Mouse (Mus musculus) cortical plate, adult 2 months (tissue): ENCODE data around the gene Gabrr2. TPM values are rescaled to one million over a fixed set of nuclear protein-coding genes. Genes with fewer than 3 reads are reported as not detected.
"Not testable (repeated sequence)": the region's sequence is repeated elsewhere in the genome, so short reads cannot be mapped to it uniquely, and the experiment has no call there.

Experiments
- H3K27ac ChIP-seq: fragments of 200-500 bp; 2 replicates; pipeline ENCODE4 v1.5.1; 2012; ENCODE audit warnings: low read length, control low read depth, inconsistent platforms; ENCODE audit not compliant: insufficient read depth
- H3K4me1 ChIP-seq: fragments of 200-500 bp; 2 replicates; pipeline ENCODE4 v1.6.1; 2011; ENCODE audit warnings: low read length; ENCODE audit not compliant: control insufficient read depth, insufficient read depth
- H3K4me3 ChIP-seq: fragments of 200-500 bp; 2 replicates; pipeline ENCODE4 v1.5.1; 2011; ENCODE audit warnings: mild to moderate bottlenecking, low read length, control low read depth; ENCODE audit not compliant: insufficient read depth
- CTCF ChIP-seq: fragments of 200-500 bp; IDR thresholded peaks from 2 replicates; pipeline ENCODE4 v1.5.1; 2011; ENCODE audit warnings: mild to moderate bottlenecking, control low read depth, low read length; ENCODE audit not compliant: insufficient read depth; ENCODE audit errors: extremely low read depth
- POLR2A ChIP-seq: fragments of 200-500 bp; IDR thresholded peaks from 2 replicates; pipeline ENCODE4 v1.6.1; 2011; ENCODE audit warnings: mild to moderate bottlenecking, low read length, control low read depth; ENCODE audit not compliant: insufficient read depth; ENCODE audit errors: extremely low read depth
- polyA plus RNA-seq: library from polyadenylated mRNA; depleted of rRNA; stranded (reverse); fragments of >200 nt; gene quantifications from 2 replicates; pipeline ENCODE4 v1.2.3, GENCODE M21; 2012; rRNA removed

Gabrr2 gene
- polyA plus RNA-seq, 1 experiment: 1.6 TPM

DNA sequence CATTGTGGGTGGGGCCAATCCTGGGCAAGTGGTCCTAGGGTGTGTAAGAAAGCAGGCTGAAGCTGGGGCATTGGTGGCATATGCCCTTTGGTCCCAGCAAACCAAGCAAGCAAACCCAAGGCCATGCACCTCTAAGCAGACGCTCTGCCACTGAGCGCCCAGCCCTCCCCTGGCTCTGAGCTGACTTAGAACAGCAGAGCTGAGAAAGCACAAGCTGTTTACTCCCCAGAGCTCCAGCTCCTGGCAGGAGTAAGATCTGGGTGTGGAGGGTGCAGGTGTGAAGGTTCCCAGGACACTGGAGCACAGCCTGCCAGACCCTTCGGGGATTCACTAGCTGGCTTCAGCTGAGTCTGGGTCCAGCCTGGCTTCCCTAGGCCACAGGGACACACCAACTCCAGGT lies 15.7 kb downstream of the Gabrr2 start:
- TF ChIP-seq CTCF (no peak), POLR2A (no peak)
- H3K27ac ChIP-seq: no peak overlapping the region
- no peak overlapping the region for H3K4me3 ChIP-seq
- no peaks in the 10 kb centered on the region for H3K4me1 ChIP-seq

DNA sequence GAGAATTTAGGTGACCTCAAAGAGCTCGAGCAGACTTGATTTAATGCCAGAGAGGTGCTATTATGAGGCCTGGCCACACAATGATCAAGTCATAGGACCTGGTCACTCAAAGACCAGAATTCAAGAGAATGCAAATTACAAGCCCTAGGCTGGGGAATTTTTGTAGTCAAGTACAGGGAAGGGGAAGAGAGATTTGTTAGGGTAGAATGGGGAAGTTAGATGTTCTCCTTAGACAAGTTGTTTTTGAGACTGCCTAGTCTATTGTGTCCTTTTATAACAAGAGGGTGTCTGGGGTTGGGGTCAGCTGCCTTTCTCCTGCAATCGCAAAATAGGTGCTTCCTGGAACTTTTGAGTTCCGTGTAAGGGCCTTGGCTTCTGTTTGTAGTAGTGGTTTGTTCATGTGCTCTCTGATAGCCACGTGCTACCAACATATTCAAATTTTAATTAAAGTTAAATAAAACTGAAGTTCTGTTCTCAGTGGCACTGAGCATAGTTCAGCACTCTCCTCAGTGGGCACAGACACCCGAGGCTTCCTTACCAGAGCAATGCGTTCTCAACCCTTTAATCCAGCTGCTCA lies 36.4 kb downstream of the Gabrr2 start:
- no peaks in the 10 kb centered on the region for H3K4me1 ChIP-seq
- H3K4me3 ChIP-seq: no peak overlapping the region
- H3K27ac ChIP-seq: no peak overlapping the region; the same call in 1 of the 2 replicates
- TF ChIP-seq CTCF (no peak), POLR2A (no peak)

DNA sequence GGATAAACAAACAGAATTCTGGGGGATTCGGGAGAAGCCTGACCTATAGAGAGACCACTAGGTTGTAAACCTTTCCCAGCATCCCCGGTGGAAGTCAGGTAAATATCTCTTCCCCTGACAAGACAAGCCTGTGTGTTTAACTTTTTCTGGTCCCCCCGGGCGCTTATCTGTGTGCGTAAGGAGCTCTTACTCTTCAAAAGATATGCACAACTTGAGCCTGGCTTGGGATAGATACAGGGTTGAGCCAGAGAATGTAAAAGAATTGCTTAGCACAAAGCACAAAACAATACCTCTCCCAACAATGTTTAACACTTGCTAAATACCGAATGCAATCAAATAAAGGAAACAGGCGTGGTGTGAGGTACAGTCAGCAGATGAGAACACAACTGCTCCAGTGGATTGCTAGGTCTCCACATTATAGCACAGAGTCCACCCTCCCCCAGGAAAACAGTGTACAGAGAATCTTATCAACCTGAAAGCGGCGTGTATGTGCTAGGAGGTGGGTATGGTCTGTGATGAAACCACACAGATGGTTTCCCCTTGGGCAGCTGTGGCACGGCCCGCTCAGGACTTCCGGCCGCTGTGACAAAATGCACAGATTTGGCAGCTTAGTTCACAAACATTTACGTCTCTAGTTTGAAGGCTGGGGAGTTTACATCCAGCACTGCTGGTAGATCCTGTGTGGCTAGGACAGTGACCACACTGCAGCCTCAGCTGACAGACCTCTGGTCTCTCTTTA lies 47.1 kb downstream of the Gabrr2 start:
- TF ChIP-seq POLR2A (no peak), CTCF (no peak)
- no peak overlapping the region for H3K4me3 ChIP-seq
- no peaks in the 10 kb centered on the region for H3K4me1 ChIP-seq
- no peak overlapping the region for H3K27ac ChIP-seq

DNA sequence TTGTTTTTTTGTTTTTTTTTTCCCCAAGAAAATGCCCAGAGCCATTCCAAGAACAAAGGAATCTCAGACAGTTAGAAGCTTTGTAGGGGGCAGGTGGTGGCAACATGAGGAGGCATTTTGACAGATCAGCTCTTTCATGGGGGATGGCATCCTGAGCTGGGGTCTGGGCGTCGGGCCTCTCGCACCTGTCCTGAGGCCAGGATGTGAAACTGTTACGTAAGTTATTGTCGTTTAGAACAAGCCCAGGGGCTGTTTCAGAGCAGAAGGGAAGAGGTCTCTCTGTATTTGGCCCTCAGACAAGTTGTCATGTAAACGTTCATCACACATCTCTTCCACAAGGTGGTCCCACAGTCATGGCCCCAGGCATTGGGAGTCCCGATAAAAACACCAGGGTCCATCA lies 48.0 kb downstream of the Gabrr2 start:
- no peak overlapping the region for H3K4me3 ChIP-seq
- H3K27ac ChIP-seq: no peak overlapping the region
- no peaks in the 10 kb centered on the region for H3K4me1 ChIP-seq
- TF ChIP-seq CTCF (no peak), POLR2A (no peak)

DNA sequence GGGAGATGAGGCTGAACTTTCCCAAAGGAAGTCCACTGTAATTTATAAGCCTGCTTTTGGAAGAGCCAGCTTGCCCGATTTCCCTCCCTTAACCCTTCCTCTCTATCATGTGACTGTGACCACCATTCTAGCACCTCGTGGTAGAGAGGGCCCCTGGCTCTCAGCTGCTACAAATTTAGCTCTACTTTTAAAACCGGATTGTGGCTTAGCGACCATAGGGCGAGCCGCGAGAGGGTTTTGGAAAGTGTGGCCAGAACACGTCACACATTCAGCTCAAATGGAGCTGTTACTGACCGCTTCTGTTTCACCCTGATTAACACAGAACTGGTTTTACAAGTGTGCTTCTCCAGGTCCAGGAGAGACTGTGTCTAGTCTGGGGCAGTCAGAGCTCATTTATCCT lies 48.6 kb downstream of the Gabrr2 start:
- no peak for TF ChIP-seq POLR2A
- no peak for TF ChIP-seq CTCF
- Histone ChIP-seq H3K4me3 (no peak overlapping the region), H3K27ac (no peak overlapping the region), H3K4me1 (no peaks in the 10 kb centered on the region)

DNA sequence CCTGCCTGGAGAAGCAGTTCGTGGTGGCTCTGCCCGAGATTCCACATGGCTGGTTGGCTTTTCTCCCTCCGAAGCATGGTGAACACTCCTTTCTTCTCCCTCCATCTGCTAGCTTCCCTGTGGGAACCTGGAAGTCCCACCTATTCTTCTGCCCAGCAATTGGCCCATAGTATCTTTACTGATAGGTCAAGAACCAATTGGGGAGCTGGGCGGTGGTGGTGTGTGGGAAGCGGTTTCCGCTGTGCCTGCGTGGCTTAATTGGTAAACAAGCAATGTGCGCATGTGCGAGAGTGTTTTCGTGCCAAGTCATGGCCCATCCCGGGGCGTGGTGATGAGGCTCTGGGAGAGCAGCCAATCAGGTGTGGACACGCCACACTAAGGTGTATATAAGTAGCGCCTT lies 50.1 kb downstream of the Gabrr2 start:
- not testable (repeated sequence) for H3K27ac ChIP-seq, H3K4me3 ChIP-seq, H3K4me1 ChIP-seq

DNA sequence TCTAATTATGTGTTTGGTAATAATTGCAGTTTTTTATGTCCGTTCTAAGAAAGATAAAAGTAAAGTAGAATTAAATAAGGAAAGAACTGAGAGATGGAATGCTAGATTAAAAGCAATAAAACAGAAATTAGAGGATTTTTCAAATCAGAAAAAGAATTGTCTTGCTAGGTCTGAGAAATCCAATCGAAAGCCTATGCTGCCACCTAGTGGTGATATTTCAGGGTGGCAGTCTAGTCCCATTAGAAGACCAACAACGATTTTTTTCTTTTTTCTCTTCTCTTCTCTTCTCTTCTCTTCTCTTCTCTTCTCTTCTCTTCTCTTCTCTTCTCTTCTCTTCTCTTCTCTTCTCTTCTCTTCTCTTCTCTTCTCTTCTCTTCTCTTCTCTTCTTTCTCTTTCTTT lies 56.3 kb downstream of the Gabrr2 start:
- H3K4me3 ChIP-seq, H3K4me1 ChIP-seq, H3K27ac ChIP-seq: not testable (repeated sequence)
- peak; percentile 60 for TF ChIP-seq CTCF

DNA sequence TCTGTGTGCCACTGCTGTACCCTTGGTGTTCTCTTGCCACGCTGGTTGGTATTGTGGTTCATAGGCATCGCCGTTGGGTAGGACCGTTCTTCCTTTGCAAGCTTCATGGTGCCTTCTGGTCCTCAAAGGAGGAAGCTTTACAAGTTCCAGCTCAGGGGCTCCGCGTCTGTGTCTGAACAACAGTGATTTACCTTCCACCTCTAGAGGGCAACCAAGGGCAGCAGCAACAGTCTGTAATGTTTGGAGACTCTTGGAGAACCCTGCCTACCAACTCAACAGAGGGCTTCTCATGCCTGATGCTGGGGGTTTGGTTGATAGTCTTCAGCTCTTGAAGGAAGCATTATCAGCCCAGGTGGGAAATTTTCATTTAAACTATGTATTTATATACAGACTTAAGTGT lies 61.7 kb downstream of the Gabrr2 start:
- H3K4me1 ChIP-seq: peaks cover 2% of the 10 kb centered on the region; the same call in 1 of the 2 replicates
- no peak overlapping the region for H3K27ac ChIP-seq
- TF ChIP-seq CTCF: peak; percentile 57
- no peak for TF ChIP-seq POLR2A
- H3K4me3 ChIP-seq: no peak overlapping the region

DNA sequence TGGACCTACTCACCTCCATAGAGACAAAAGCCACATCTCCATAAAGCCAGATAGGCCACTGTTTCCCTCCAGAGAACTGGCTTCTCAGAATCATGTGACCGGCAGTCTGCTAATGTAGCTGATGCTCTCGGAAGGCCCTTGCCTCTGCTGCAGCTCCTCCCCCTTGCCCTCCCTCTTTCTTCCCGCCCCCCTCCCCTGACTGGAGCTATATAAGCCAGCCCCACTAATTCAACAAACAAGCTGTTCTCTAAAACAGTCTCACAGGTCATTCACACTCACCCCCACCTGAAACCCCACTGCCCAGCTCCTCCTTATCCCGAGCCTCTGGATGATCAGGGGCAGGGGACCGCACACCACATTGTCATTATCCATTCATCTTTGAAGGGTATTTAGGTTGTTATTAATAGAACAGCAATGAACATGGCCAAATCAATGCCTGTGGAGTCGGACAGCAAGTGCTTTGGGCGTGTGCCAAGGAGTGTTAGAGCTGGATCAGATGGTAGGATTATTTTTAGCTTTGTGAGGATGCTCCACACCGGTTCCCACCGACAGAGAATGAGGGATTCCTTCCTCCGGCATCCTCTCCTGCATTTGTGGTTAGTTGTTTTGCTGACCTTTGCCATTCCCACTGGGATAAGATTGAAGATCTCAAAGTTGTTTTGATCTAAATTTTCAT lies 62.7 kb downstream of the Gabrr2 start:
- H3K27ac ChIP-seq: no peak overlapping the region
- TF ChIP-seq POLR2A (no peak), CTCF (no peak)

DNA sequence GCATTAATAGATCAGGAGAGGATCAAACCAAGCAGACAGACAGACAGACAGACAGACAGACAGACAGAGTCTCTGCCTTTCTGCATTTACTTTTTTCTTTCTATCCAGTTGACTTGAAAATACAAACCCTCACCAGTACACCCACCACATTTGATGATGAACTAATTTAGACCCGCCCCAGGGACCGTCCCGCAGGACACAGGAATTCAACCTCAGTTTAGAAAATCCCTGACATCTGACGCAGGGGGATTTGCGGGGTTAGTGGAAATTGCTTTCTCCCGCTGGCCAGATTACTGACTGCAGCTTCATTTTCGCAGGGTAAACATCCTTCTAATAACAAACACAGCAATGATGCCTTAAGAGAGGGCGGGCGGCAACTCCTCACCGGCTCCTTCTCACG lies 69.4 kb downstream of the Gabrr2 start, which contains the start of gene Gabrr1:
TSS of gene Gabrr1 (plus strand) at position 301 of the 400 bp plus-strand sequence.
- TF ChIP-seq CTCF (no peak), POLR2A (no peak)
- Histone ChIP-seq H3K4me1 (no peaks in the 10 kb centered on the region), H3K4me3 (no peak within 1 kb of the TSS), H3K27ac (no peak within 1 kb of the TSS)

More for the DNA sequence above, 62.7 kb downstream of the Gabrr2 start:
- no peak overlapping the region for H3K4me3 ChIP-seq
- H3K4me1 ChIP-seq: peaks cover 2% of the 10 kb centered on the region; the same call in 1 of the 2 replicates

Other genes with a start within 250 kb of the Gabrr2 start
- 11.1 and 12.2 TPM in 2 replicates for gene Ankrd6, start 112.2 kb upstream of the Gabrr2 start, polyA plus RNA-seq
- gene Rragd, start 80.0 kb upstream of the Gabrr2 start, polyA plus RNA-seq: 56.9 and 63.8 TPM in 2 replicates
- gene Ube2j1, start 31.6 kb upstream of the Gabrr2 start, polyA plus RNA-seq: 55.5 and 58.2 TPM in 2 replicates
- gene Gabrr1, start 69.5 kb downstream of the Gabrr2 start, polyA plus RNA-seq: 0.06 and 0.08 TPM in 2 replicates
- gene Pm20d2, start 126.7 kb downstream of the Gabrr2 start, polyA plus RNA-seq: 2.5 and 2.7 TPM in 2 replicates
- 17.6 and 19.6 TPM in 2 replicates for gene Srsf12, start 146.0 kb downstream of the Gabrr2 start, polyA plus RNA-seq
- gene Pnrc1, start 227.2 kb downstream of the Gabrr2 start, polyA plus RNA-seq: 40.7 and 44.5 TPM in 2 replicates
- gene Rngtt, start 247.3 kb downstream of the Gabrr2 start, polyA plus RNA-seq: 10.3 and 10.6 TPM in 2 replicates